Mouse (Mus musculus) heart, postnatal 0 days (tissue): ENCODE data around the gene Rnpep. TPM values are rescaled to one million over a fixed set of nuclear protein-coding genes. Genes with fewer than 3 reads are reported as not detected.
A peak's percentile ranks its signal among the peaks of the same experiment; 100 is the strongest.

Source experiments
- ATAC-seq: fragments of 200-750 bp; cut with Nextera tagmentation; 2 replicates; pipeline ENCODE4 v1.8.0; 2017; ENCODE audit warnings: low read depth, moderate number of reproducible peaks, moderate library complexity; ENCODE audit not compliant: insufficient read depth
- DNase-seq: peaks from one replicate; pipeline ENCODE4 v3.0.0-alpha.2; 2016; ENCODE audit warnings: low spot score
- H3K27ac ChIP-seq: fragments of 300-500 bp; sonication (generic); 2 replicates; pipeline ENCODE4 v1.5.1; 2014; ENCODE audit warnings: low read depth, mild to moderate bottlenecking
- H3K27me3 ChIP-seq: fragments of 300-500 bp; sonication (generic); 2 replicates; pipeline ENCODE4 v1.6.1; 2014; ENCODE audit warnings: low read length, mixed read lengths; ENCODE audit not compliant: control insufficient read depth, insufficient read depth
- H3K36me3 ChIP-seq: fragments of 300-500 bp; sonication (generic); replicated peaks from 2 replicates; pipeline ENCODE4 v1.6.1; 2014; ENCODE audit warnings: low read length, mixed read lengths; ENCODE audit not compliant: control insufficient read depth, insufficient read depth
- H3K4me1 ChIP-seq: fragments of 300-500 bp; sonication (generic); 2 replicates; pipeline ENCODE4 v1.6.1; 2014; ENCODE audit warnings: antibody characterized with exemption; ENCODE audit not compliant: control insufficient read depth, insufficient read depth
- H3K4me2 ChIP-seq: fragments of 300-500 bp; sonication (generic); 2 replicates; pipeline ENCODE4 v1.6.1; 2014; ENCODE audit warnings: low read depth, mild to moderate bottlenecking, low read length, moderate library complexity
- H3K4me3 ChIP-seq: fragments of 300-500 bp; sonication (generic); 2 replicates; pipeline ENCODE4 v1.5.1; 2014; ENCODE audit warnings: low read depth, low read length
- H3K9ac ChIP-seq: fragments of 300-500 bp; sonication (generic); replicated peaks from 2 replicates; pipeline ENCODE4 v1.6.1; 2014; ENCODE audit warnings: low read depth, low read length, mixed read lengths
- H3K9me3 ChIP-seq: fragments of 300-500 bp; sonication (generic); replicated peaks from 2 replicates; pipeline ENCODE4 v1.6.1; 2016; ENCODE audit warnings: low read length; ENCODE audit not compliant: control insufficient read depth
- CTCF ChIP-seq: IDR thresholded peaks from 2 replicates; pipeline ENCODE4 v1.5.1; 2016; ENCODE audit warnings: antibody characterized with exemption, control low read depth, low read depth
- EP300 ChIP-seq: IDR thresholded peaks from 2 replicates; pipeline ENCODE4 v1.6.1; 2016; ENCODE audit warnings: antibody characterized with exemption, low read depth
- WGBS: fragments of 180-500 bp; shearing (Covaris S2); extraction: QIAGEN DNeasy Blood & Tissue Kit; methylation state at CpG from one replicate; pipeline ENCODE4 v1.1.7; 2014; 5-methylcytosine and 5-hydroxymethylcytosine counted together
- polyA plus RNA-seq: library from polyadenylated mRNA; unstranded; fragments of >200 nt; fragmentation: Nextera tagmentation; extraction: Ambion mirVana; gene quantifications from 2 replicates; pipeline ENCODE4 v1.2.1, GENCODE M21; 2015
- total RNA-seq: library from RNA; depleted of rRNA; stranded (reverse); fragments of >200 nt; gene quantifications from 2 replicates; pipeline ENCODE4 v1.2.3, GENCODE M21; 2014; ENCODE audit warnings: low replicate concordance

Gene Rnpep
- total and polyA plus RNA-seq, 2 experiments from 2014 or later, result 25.3 to 41.2 TPM

DNA sequence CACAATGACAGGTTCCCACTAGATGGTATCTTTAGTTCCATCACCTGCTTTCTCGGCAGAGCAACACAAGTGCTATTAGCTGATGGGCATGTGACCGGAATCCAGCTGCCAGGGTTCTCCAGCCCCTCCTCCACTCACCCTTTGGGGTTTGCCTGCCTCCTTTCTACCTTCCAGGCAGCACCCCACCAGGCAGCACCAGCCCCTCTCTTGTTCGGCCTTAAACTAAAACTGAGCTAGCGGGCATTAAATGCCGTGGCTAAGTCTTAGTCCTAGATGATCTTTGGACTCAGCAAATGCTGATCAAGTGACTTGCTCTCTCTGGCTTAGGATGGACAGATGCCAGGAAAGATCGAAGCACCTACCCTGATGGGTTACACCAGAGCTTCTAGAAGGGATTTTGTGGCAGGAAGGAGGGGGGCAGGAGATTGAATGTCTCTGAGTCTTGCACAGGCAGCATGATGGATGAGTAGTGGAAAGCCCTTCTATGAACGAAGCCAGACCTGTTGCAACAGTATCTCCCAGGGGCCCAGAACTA, 39.5 kb upstream of the Rnpep start:
- no peaks in the 10 kb centered on the region for H3K9me3 ChIP-seq
- TF ChIP-seq CTCF (no peak), EP300 (no peak)
- no peaks in the 10 kb centered on the region for H3K36me3 ChIP-seq
- H3K9ac ChIP-seq, result no peak overlapping the region
- DNase-seq, result no peak
- 0 out of 2 replicates have a peak, but pooled peaks cover 3% of the 10 kb centered on the region for H3K4me1 ChIP-seq
- H3K4me3 ChIP-seq, result no peak overlapping the region
- no peak for ATAC-seq
- H3K4me2 ChIP-seq, result no peak overlapping the region
- WGBS, result 82% methylated on average over 7 of the region's 7 CpGs
- H3K27me3 ChIP-seq, result peaks cover 12% of the 10 kb centered on the region; the same call in 1 of the 2 replicates
- H3K27ac ChIP-seq, result no peak overlapping the region

DNA sequence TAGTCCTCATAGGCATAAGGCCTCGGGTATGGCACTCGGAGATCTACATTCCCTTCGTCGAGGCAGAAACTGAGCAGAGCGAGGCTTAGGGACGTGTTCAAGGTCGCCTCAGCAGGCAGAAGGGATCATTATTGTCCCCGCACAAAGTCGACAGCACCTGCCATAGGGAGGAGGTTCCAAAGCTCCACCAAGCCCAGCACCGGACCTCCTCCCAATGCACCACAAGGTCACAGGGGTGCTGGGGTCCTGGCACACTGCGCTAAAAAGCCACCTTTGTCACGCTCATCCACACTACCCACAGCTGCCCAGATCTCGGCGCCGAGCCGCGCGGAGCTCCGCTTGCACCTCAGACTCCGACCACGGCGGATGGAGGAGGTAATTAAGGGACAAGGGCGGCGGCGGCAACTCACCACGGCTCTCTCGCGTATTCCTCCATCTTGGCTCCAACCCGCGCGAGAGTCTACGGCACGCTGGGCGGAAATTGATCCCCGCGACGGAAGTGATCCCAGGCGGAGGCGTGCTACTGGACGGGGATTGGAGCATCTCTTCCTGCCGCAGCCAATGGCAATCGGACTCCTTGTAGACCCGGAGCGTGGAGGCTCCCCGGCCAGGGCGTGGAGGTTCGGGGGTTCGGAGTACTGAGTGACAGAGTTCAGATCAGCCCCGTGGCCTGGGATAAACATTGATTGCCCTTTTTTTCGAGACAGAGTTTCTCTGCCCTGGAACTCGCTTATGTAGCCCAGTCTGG, 29.6 kb upstream of the Rnpep start, which contains the start of gene Timm17a:
Timm17a (minus strand) TSS at position 495 of the 748 bp plus-strand sequence.
- Histone ChIP-seq H3K4me3 (peak within 1 kb of the TSS; percentile 91), H3K36me3 (peaks cover 10% of the 10 kb centered on the region), H3K4me1 (peaks cover 10% of the 10 kb centered on the region), H3K9me3 (no peaks in the 10 kb centered on the region), H3K27ac (peak within 1 kb of the TSS; percentile 92), H3K4me2 (peak within 1 kb of the TSS; percentile 81), H3K9ac (peak within 1 kb of the TSS; percentile 97), H3K27me3 (no peaks in the 10 kb centered on the region)
- ATAC-seq (peak; percentile 99), DNase-seq (peak; percentile 96)
- no peak for TF ChIP-seq EP300
- no peak for TF ChIP-seq CTCF
- WGBS, result under 1% methylated on average over 51 of the region's 51 CpGs

DNA sequence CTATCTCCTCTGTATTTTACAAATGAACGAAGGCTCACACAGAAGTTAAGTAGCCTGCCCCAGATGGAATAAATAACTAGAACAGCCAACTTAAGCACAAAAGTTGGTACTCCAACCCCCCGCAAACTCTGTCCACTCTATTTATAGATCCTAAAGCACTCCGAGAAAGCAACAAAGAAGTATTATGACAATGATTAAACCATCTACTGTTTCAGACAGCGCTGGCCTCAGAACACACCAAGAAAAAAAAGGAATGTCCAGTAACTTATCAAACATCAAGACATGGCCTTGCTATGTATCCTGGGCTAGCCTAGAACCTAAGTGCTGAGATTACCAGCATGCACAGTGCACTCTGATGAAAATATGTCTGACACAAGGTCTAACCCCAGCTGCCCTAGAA, 28.3 kb upstream of the Rnpep start:
- Histone ChIP-seq H3K36me3 (peaks cover 22% of the 10 kb centered on the region), H3K9me3 (no peaks in the 10 kb centered on the region), H3K4me3 (peak overlapping the region; percentile 91), H3K4me2 (peak overlapping the region; percentile 81), H3K9ac (peak overlapping the region; percentile 97), H3K4me1 (peaks cover 10% of the 10 kb centered on the region), H3K27ac (peak overlapping the region; percentile 26; the same call in 1 of the 2 replicates), H3K27me3 (no peaks in the 10 kb centered on the region)
- 44% methylated on average over 4 of the region's 4 CpGs for WGBS
- DNase-seq, result no peak
- TF ChIP-seq CTCF (no peak), EP300 (no peak)
- ATAC-seq, result no peak

DNA sequence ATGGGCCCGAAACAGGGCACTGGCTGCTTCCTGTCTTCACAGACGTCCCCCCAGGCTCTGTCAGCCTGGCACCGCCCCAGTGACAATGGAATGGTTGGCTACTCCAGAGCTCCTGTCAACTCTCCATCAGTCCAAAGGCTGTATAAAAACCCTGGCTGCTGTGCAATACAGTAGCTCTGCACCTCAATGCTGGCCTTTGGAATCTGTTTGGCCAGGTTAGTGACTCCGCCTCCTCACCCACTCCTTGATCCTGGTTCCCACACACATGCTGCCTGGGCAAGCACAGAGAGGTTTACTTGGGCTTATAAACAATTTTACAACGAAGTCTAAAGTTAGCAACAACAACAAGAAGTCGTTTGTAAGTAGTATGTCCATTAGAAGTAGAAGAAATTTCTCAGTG, 27.5 kb upstream of the Rnpep start:
- 72% methylated on average over 6 of the region's 6 CpGs for WGBS
- ATAC-seq, result no peak
- no peak overlapping the region for H3K4me3 ChIP-seq
- DNase-seq, result no peak
- no peak overlapping the region for H3K9ac ChIP-seq
- H3K27me3 ChIP-seq, result no peaks in the 10 kb centered on the region
- no peak overlapping the region for H3K27ac ChIP-seq
- no peaks in the 10 kb centered on the region for H3K9me3 ChIP-seq
- H3K4me2 ChIP-seq, result no peak overlapping the region
- TF ChIP-seq EP300 (no peak), CTCF (no peak)
- peaks cover 10% of the 10 kb centered on the region for H3K4me1 ChIP-seq
- peaks cover 28% of the 10 kb centered on the region for H3K36me3 ChIP-seq

DNA sequence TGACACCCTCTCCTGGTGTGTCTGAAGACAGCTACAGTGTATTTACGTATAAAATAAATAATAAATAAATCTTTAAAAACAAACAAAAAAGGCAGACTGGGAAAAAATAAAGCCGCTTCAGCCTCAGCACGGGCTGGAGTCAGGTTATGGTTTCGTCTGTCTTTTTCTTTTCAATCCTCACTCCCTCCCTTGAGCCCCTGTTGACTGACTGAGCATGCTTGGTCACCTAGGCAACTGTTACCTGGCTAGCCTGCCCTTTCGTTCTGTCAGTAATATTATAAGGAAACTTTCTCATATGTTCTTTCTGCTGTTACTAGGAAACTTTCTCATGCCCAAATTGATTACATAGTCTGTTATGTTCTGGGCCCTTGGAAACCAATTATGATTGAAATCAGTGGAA, 7.0 kb upstream of the Rnpep start:
- ATAC-seq (no peak), DNase-seq (no peak)
- Histone ChIP-seq H3K27ac (no peak overlapping the region), H3K4me1 (no peaks in the 10 kb centered on the region), H3K4me2 (no peak overlapping the region), H3K27me3 (no peaks in the 10 kb centered on the region), H3K36me3 (peaks cover 15% of the 10 kb centered on the region), H3K9ac (no peak overlapping the region), H3K4me3 (no peak overlapping the region), H3K9me3 (no peaks in the 10 kb centered on the region)
- no peak for TF ChIP-seq CTCF
- no peak for TF ChIP-seq EP300
- WGBS, result 80% methylated on average over 5 of the region's 5 CpGs
